Mouse (Mus musculus) spleen, adult 2 months (tissue): Measurements from ENCODE around the gene Arl13b.

ENCODE experiments used
- CTCF ChIP-seq: fragments of 200-500 bp; IDR thresholded peaks from 2 replicates; pipeline ENCODE4 v1.5.1; 2011; ENCODE audit warnings: mild to moderate bottlenecking, inconsistent platforms; ENCODE audit not compliant: insufficient read depth, insufficient read length, insufficient replicate concordance; ENCODE audit errors: extremely low read depth
- POLR2A ChIP-seq: fragments of 200-500 bp; IDR thresholded peaks from 2 replicates; pipeline ENCODE4 v1.6.1; 2011; ENCODE audit warnings: low read depth, low read length, inconsistent platforms

DNA sequence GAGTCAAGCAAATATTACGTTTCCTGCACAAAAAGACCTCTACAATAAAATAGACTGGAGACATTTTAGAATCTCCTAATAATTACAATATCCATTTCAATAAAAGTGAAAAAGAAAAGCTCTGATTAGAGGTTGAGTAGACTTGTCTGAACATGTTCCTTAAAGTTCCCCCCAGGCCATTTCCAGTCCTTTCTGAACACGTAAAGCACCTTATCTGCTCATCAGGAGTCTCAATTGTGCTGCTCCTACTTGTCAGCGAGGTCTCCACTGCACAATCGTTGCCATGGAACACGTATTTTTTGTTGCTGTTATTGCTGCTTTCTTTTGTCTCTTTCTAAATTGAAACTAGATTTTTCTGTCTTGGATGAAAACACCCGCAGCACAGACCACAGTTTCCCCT, 14.6 kb upstream of the Arl13b start:
- TF ChIP-seq CTCF = no peak
- TF ChIP-seq POLR2A = no peak
